10 mouse cellular contexts compared by ENCODE assay signal in genomic region chr2:3218225-3218624, GRCm38 (mm10).
A peak's percentile ranks its signal among the peaks of the same experiment; 100 is the strongest.
DNase-seq lines count a peak whose midpoint lies in the region.
"Had no signal": no experiment of that assay in that cellular context is flagged by ENCODE, and none has a peak within 500 bp of the region (broad histone marks: within the 10 kb centered on the region; RNA-seq: fewer than 3 reads in every experiment).

No protein-coding gene starts in this region.

- DNase-seq in lung, postnatal 14 days = peak; percentile 11
- DNase-seq in lung, postnatal 4 days = no peak
- DNase-seq in frontal cortex, postnatal 10 days (ENCODE audit: low spot score in 2 of 2) = peak; percentile 31 to 55
- peak; percentile 74 to 87 for DNase-seq in left cerebral cortex, adult 9 months (ENCODE audit: low spot score in 2 of 2)
- peak; percentile 84 for DNase-seq in telencephalon, adult 2 months (ENCODE audit: low read depth, low spot score)
- no peak for DNase-seq in adrenal gland, postnatal 25 days
- no peak for DNase-seq in thymus, postnatal 4 days
- no peak for DNase-seq in thymus, adult 18-20 months
- DNase-seq: cerebellum, postnatal 25 days; gastrocnemius, postnatal 36 days had no signal

Comparison
In these comparisons a context has a peak if more than half of its experiments do, and no peak if none do; other contexts are left out.
1. DNase-seq: peak in lung, postnatal 14 days (single experiment), frontal cortex, postnatal 10 days (2 of 2), left cerebral cortex, adult 9 months (2 of 2) and telencephalon, adult 2 months (single experiment); none in lung, postnatal 4 days (0 of 2), adrenal gland, postnatal 25 days (single experiment), thymus, postnatal 4 days (single experiment) and thymus, adult 18-20 months (0 of 2).